Mouse (Mus musculus) R1 (cell line): ENCODE results near the gene Gprin3.

Experiments
- DNase-seq: peaks from one replicate; pipeline ENCODE4 v3.0.0-alpha.2; 2018; ENCODE audit warnings: low read depth, low spot score

The Gprin3 gene

DNA sequence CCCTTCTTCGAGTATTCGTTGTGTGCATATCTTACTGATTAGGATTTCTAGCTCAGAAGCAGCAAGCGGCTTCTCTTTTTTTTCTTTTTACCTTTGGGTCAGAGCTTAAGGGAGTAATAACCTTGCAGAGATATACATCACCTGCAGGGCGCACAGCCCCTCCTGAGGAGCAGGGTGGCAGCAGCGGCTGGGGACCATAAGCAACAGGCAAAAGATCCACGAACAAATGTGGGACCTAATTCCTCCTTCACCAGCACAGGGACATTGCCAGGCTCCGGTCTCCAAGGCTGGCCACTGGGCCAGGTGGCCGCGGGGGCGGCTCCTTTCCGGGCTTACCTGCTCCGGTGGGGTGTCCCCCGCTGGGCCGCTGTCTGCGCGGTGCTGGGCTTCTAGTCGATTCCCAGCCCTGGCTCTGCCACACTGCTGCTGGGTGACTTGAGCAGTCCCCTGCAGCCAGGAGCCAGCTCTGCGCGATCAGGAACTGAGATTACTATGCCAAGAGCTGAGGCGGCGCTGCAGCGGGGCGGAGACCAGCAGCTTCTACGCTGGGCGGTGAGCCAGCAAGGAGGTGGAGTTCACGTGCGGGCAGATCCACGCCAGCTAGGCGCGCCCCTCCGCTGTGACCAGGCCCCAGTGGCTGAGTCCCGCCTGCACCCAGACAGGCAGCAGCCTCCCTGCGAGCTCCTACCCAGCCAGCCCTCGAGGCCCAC is at the start of gene Gprin3:
Gprin3 (minus strand) TSS at position 471 of the 710 bp plus-strand sequence.
- DNase-seq, result peak; percentile 48

DNA sequence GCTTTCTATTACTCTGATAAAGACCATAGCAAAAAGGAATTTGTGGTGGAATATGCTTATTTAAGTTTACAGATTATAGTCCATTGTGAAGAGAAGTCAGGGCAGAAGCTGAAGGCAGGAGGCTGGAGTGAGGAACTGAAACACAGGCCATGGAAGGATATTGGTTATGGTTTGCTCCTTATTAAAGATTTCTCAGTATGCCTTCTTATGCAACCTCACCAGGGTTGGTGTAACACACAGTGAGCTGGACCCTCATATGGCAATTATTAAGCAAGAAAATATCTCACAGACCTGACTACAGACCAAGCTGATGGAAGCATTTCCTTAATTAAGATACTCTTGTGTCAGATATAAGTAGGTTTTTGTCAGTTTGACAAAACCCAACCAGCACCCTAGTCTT is 32.8 kb upstream of the Gprin3 start:
- DNase-seq, result no peak

GRCm38 (mm10) chr6:59456116-59456515 is 30.0 kb upstream of the Gprin3 start:
- DNase-seq, result no peak

GRCm38 (mm10) chr6:59451348-59451747 is 25.3 kb upstream of the Gprin3 start:
- DNase-seq, result no peak

- no peak for DNase-seq
Measured at GRCm38 (mm10) chr6:59445101-59445503, 19.0 kb upstream of the Gprin3 start.

DNA sequence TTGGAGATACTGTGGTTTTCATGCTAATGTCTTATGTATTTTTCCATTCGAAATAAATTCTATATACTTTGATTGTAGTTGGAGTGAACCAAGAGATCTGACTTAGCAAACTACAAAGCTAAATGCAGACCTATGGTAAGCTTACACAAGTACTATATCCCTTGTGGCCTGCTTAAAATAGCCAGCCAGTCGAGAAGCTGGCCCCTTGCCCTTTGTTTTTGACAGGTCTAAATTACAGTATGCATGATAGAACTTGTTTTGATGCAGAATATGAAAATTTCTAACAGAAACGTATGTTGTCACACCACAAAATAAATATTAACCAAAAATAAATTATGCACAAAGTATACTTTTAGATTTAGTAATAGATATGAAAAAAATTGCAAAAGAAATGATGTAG is 9.8 kb upstream of the Gprin3 start:
- DNase-seq, result no peak

DNA sequence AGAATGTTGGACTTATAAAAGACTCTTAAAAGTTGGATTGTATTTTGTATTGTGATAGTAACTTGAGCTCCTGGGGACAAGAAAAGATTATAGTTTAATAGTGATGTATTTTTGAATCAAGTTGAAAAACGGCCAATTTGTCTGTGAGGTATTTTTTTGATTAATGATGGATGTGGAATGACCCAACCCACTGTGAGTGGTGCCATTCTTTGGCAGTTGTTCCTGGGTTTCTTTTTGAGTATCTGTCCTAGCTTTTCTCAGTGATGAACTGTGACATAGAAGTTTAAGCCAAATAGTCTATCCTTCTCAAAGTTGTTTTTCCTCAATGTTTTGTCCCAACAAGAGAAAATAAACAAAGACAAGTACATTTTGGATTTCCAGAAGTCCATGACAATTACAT is 7.0 kb upstream of the Gprin3 start:
- no peak for DNase-seq

DNA sequence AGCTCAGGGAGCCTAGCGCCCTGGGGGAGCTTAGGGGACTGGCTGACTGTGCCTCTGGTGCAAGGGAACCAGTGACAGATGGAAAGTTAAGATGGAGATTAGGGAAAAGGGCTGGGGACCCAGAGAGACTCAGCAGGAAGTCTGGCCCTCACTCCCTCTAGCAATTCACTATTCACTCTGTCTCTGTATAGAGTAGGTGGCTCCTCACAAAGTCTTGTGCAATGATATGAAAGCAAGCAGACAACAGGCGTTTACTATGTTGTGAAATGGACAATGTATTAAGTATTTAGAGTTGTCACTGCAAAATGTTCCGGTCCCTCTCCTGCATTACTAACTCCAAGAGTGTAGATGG is 416 bp upstream of the Gprin3 start:
- DNase-seq, result no peak

GRCm38 (mm10) chr6:59424871-59425740 is 988 bp downstream of the Gprin3 start:
- DNase-seq, result no peak

DNA sequence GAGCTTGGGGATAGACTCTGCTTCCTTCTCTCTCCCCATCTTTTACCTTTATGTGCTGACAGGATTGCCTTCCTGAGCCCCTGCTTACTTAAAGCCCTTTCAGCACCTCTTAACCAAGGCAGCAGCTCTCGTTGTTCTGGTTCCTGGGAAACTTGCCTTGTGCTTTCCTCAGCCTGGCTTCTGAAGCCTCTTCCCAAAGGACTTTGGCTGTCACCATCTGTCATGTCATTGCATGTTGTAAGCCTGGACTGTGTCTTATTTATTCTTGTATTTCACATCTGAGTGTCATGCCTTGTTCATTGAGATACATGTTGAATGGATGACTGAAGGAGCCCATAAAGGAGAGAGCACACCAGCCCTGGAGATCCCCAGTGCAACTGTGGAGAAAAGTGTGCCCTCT is 2.3 kb downstream of the Gprin3 start:
- no peak for DNase-seq

DNA sequence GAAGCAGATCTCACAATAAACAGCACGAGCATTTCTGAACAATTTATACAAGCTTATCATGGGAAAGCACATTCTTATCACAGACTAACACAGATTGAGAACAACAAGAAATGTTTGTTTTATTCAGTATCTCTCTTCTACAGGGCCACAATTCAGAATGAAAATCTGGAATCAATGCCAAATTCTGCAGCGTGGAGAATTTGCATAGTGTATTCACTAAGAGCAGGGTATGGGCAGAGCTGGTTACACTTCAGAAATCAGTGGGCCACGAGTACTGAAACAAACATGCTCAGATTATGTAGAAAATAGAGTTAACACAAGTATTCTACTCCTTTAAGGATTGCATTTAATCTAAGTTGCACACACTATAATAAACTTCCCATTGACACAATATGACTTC is 6.8 kb downstream of the Gprin3 start:
- DNase-seq, result no peak

- DNase-seq, result no peak
Measured at GRCm38 (mm10) chr6:59418659-59419058, 7.4 kb downstream of the Gprin3 start.

GRCm38 (mm10) chr6:59414816-59415215 is 11.3 kb downstream of the Gprin3 start:
- no peak for DNase-seq

DNA sequence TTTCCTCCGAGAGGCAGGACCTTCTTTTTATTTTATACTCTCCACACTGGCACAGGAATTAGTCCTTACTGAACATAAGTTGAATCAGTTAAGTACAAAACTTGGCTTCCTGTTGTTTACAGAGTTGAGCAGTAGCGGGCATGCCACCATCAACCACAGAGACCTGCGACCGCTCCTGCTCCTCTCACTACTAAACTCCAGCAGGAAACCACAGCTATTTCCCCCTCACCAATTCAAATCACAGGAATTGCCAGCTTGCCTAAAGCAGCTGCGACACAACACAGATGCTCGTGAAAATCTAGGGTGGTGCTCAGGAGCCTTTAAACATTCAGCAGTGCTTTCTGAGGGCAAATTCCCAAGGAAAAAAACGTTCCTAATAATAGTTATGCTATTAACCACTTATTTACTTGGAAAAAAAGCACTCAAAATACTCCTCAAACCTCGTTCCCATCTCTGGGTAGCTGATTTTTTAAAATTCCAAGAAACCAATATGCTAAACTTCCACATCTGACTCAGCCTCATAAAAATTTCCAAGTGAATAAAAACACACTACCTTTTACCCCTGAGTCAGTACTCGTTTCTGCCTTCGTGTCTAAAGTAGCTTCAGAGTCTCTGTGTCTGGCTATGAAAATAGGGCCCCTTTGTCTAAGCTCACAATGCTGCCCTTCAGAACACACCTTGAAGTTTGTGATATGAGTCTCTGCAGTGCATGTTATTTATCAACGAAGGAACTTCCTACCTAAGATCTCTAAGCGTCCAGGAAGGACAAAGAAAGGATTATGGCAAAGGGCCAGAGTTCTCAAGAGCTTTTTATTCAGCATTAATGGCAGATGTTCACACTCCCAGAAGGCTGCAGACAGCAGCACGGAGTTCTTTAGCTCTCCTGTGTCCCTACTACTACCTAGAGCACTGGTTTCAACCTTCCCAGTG is 13.4 kb downstream of the Gprin3 start:
- DNase-seq, result no peak

GRCm38 (mm10) chr6:59409001-59409700 is 16.9 kb downstream of the Gprin3 start:
- no peak for DNase-seq

- DNase-seq, result no peak
Measured at GRCm38 (mm10) chr6:59407482-59407997, 18.6 kb downstream of the Gprin3 start.

DNA sequence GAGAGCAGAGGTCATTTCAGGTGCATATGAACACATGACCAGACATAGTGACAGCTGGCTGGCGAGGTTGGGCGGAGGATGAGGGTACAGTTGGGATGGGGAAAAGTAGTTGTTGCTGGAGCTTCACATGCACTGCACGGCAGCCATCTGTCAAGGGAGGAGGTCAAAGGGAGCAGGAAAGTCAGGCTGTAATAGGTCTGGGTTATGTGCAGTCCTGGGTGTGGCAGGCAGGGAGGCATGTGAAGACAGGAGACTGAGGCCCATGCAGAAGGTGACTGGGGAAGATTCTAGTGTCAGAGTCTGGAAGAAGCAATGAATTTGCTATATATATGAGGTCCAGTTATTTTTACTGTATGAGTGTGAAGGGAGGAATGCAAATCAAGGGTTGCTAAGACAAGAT is 35.9 kb downstream of the Gprin3 start:
- DNase-seq, result no peak

DNA sequence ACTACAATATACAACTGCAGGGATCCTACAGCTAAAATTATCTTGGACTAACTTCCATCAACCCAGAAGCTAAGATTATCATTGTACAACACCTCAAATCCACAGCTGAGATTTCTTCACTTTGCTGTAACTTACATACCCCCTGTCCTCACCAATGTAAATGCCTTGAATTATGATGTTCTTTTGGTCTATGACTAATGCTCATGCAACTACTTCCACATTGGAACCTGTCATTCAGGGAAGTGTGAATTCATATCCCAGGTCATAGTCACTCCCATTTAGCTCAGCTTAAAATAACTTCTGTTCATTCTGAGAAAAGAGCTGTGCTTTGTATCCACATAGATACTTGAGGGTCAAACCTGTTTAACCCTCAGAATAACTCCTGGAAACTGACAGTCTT is 60.8 kb downstream of the Gprin3 start:
- DNase-seq, result no peak

DNA sequence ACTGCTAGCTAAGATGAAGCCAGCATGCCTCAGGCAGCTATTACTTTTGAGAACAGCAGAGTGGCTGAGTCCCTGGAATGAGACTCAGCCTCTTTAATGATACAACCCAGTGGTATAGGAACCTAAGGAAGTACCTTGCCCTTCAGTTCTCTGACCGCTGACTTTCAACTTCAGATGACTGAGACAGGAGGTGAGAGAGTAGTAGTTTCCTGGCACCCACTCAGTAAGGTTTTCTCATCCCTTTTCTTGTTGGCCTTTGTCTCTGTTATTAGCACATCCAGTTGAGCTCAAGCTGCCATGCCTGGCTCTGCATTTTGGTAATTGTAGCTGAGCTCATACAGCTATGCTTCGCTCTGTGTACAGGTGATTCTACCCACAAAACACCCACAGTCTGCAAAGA is 62.8 kb downstream of the Gprin3 start:
- DNase-seq, result no peak

DNA sequence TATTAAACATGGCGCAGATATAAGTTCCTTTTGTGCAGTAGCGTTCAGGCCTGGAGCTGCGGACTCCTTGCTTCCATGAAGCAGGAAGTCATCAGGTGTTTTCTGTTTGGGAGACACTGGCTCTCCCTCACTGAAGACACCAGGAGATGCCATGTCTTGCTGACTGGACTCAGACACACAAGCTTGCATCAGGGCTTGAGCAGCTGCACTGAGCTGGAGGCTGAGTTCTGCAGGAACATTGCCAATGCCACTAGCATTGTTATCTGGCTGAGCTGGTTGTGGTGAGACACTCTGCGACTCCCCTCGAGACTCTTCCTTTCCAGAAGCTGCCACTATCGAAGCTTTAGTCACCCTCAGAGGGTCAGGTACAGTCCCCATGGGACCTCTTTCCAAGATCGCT is 71.2 kb downstream of the Gprin3 start:
- peak; percentile 1 for DNase-seq

DNA sequence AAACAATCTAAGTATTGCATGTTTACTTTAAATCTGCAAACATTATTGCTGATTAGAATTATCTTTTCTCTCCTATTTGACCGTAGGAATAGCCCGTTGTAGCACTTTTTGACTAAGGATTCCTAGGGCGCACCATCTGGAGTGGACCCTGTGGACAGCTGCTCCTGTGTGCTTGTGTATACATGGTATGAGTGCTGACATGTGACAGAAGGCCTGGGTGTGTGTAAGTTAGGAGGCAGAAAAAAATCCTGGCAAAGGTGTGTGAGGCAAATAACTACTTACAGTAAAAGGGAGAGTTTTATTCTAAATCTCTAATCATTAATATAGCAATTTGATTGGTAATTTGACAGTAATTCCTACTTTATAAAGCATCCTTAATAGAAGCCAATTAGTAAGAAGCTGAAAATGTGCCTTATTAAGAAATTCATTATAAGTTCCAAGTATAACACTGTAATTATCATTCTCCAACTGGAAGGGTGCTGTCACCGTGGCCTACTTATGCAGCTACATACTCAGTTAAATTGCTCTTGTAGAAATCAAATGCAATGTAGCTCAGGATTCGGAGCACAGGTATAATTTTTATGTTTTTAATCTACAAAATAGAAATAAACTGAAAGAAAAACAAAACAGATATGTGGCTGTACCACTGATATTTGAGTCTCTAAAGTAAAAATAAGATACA is 74.8 kb downstream of the Gprin3 start:
- no peak for DNase-seq
